In the genomic region with DNA sequence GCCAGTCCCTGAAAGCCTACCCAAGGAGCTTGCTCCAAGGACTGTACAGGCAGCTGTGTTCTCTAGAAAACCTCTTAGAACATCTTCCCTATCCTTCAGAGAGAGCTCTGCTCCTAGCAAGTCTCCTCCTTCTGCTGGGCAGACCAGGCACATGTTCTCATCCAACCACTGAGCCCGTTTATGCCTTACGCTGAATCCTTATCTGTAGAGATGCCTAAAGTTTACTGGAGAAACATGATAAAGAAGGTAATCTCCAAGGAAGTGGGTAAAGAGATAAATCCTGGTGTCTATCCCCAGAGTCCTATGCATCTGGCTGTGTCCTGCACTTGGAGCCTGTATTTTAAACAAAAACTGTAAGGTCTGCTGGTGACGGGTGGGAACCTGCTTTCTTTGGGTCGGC, we compare ENCODE assay signal across 22 mouse cellular contexts.
"Had no signal": no experiment of that assay in that cellular context is flagged by ENCODE, and none has a peak within 500 bp of the region (broad histone marks: within the 10 kb centered on the region; RNA-seq: fewer than 3 reads in every experiment).

No protein-coding gene starts in this region.

- H3K4me1 ChIP-seq: intestine, embryonic 15.5 days; kidney, embryonic 15.5 days had no signal

- H3K27me3 ChIP-seq: heart, embryonic 13.5 days; heart, embryonic 15.5 days; hindbrain, embryonic 12.5 days; intestine, embryonic 15.5 days; kidney, embryonic 15.5 days; limb, embryonic 13.5 days; limb, embryonic 15.5 days; liver, embryonic 13.5 days had no signal

- H3K9ac ChIP-seq: heart, embryonic 13.5 days; heart, embryonic 15.5 days; hindbrain, embryonic 12.5 days; hindbrain, embryonic 14.5 days; intestine, embryonic 15.5 days; kidney, embryonic 15.5 days; limb, embryonic 13.5 days; limb, embryonic 15.5 days; liver, embryonic 13.5 days had no signal

- DNase-seq: gastrocnemius, adult 2 months; gastrocnemius, postnatal 10 days; gastrocnemius, postnatal 25 days; heart, adult 18-20 months; kidney, adult 18-20 months; kidney, adult 8-10 months; kidney, postnatal 14 days; kidney, postnatal 36 days; liver, embryonic 13.5 days had no signal

- H3K4me2 ChIP-seq: heart, embryonic 11.5 days; heart, embryonic 13.5 days; heart, embryonic 15.5 days; hindbrain, embryonic 12.5 days; hindbrain, embryonic 14.5 days; intestine, embryonic 15.5 days; kidney, embryonic 15.5 days; limb, embryonic 13.5 days; limb, embryonic 15.5 days; liver, embryonic 13.5 days had no signal

- H3K4me3 ChIP-seq: gastrocnemius, adult 2 months; heart, embryonic 13.5 days; heart, embryonic 15.5 days; hindbrain, embryonic 10.5 days; hindbrain, embryonic 12.5 days; intestine, embryonic 15.5 days; kidney, embryonic 15.5 days; limb, embryonic 13.5 days; limb, embryonic 15.5 days; liver, embryonic 13.5 days had no signal

- H3K27ac ChIP-seq: gastrocnemius, adult 2 months; heart, embryonic 13.5 days; heart, embryonic 15.5 days; hindbrain, embryonic 10.5 days; hindbrain, embryonic 12.5 days; hindbrain, embryonic 14.5 days; intestine, embryonic 15.5 days; kidney, embryonic 15.5 days; kidney, postnatal 0 days; limb, embryonic 13.5 days; limb, embryonic 15.5 days; liver, embryonic 13.5 days had no signal

- H3K9me3 ChIP-seq: heart, embryonic 13.5 days; heart, embryonic 15.5 days; hindbrain, embryonic 10.5 days; hindbrain, embryonic 12.5 days; intestine, embryonic 15.5 days; kidney, embryonic 15.5 days; limb, embryonic 13.5 days; limb, embryonic 15.5 days; liver, embryonic 13.5 days had no signal

- ATAC-seq: inflammation-experienced regulatory T-cells, adult 6 months; intestine, embryonic 15.5 days; intestine, postnatal 0 days had no signal

- H3K36me3 ChIP-seq: heart, embryonic 13.5 days; heart, embryonic 15.5 days; hindbrain, embryonic 10.5 days; hindbrain, embryonic 12.5 days; intestine, embryonic 15.5 days; kidney, embryonic 15.5 days; limb, embryonic 13.5 days; limb, embryonic 15.5 days; liver, embryonic 13.5 days had no signal
